Mouse (Mus musculus): ENCODE measurements at regions not wholly inside any gene's neighbourhood (a gene's known extent, or its start where the extent isn't known, plus 50 kb on each side); places are given as distances from the start of the nearest gene placed in this dataset.

GRCm38 (mm10) chr6:13305873-13306272 is 81.1 kb upstream of the Vwde start:
- Histone ChIP-seq H3K27ac (ENCODE audit: low read depth, low read length) (no peak overlapping the region), H3K9me3 (ENCODE audit: control insufficient read depth, low read length) (no peaks in the 10 kb centered on the region), H3K36me3 (ENCODE audit: control insufficient read depth, insufficient read depth, low read length) (no peaks in the 10 kb centered on the region), H3K9ac (ENCODE audit: low read depth, low read length) (no peak overlapping the region), H3K4me1 (replicated peaks; ENCODE audit: control insufficient read depth, insufficient read depth, low read length) (no peaks in the 10 kb centered on the region), H3K27me3 (ENCODE audit: control insufficient read depth, insufficient read depth, low read length) (no peaks in the 10 kb centered on the region), H3K4me3 (ENCODE audit: low read depth, low read length) (no peak overlapping the region), H3K4me2 (replicated peaks; ENCODE audit: low read depth, low read length) (no peak overlapping the region)
- DNase-seq (ENCODE audit: low spot score) (no peak), ATAC-seq (ENCODE audit: low FRiP score) (no peak)
- WGBS, result 90% methylated on average over 5 of the region's 5 CpGs

DNA sequence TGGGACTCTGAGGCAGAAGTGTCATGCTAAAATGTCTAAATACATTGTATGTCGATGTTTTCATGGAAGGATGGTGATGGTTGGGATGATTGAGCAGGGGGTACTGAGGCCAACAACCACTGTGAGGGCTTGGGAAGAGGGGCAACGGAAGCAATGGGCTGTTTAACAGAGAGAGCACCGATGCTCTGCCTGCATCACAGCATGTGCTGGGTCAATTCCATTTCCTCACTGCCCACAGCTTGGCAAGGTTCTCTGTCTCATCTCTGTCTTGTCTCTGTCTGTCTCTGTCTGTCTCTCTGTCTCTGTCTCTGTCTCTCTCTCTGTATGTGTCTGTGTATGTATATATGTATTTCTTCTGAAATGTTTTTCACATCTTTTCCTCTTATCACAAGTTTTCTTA is 73.4 kb upstream of the Vwde start:
- ATAC-seq (ENCODE audit: low FRiP score), result no peak
- H3K4me2 ChIP-seq (replicated peaks; ENCODE audit: low read depth, low read length), result no peak overlapping the region
- H3K9ac ChIP-seq (ENCODE audit: low read depth, low read length), result no peak overlapping the region
- 88% methylated on average over 3 of the region's 3 CpGs for WGBS
- no peak overlapping the region for H3K4me3 ChIP-seq (ENCODE audit: low read depth, low read length)
- H3K27ac ChIP-seq (ENCODE audit: low read depth, low read length), result no peak overlapping the region
- H3K9me3 ChIP-seq (ENCODE audit: control insufficient read depth, low read length), result no peaks in the 10 kb centered on the region
- DNase-seq (ENCODE audit: low spot score), result no peak
- no peaks in the 10 kb centered on the region for H3K27me3 ChIP-seq (ENCODE audit: control insufficient read depth, insufficient read depth, low read length)
- H3K36me3 ChIP-seq (ENCODE audit: control insufficient read depth, insufficient read depth, low read length), result no peaks in the 10 kb centered on the region
- H3K4me1 ChIP-seq (replicated peaks; ENCODE audit: control insufficient read depth, insufficient read depth, low read length), result no peaks in the 10 kb centered on the region

GRCm38 (mm10) chr6:13297110-13297509 is 72.3 kb upstream of the Vwde start:
- no peak overlapping the region for H3K27ac ChIP-seq (ENCODE audit: low read depth, low read length)
- no peaks in the 10 kb centered on the region for H3K36me3 ChIP-seq (ENCODE audit: control insufficient read depth, insufficient read depth, low read length)
- ATAC-seq (ENCODE audit: low FRiP score) (no peak), DNase-seq (ENCODE audit: low spot score) (no peak)
- H3K4me2 ChIP-seq (replicated peaks; ENCODE audit: low read depth, low read length), result no peak overlapping the region
- no peak overlapping the region for H3K9ac ChIP-seq (ENCODE audit: low read depth, low read length)
- no peaks in the 10 kb centered on the region for H3K9me3 ChIP-seq (ENCODE audit: control insufficient read depth, low read length)
- H3K27me3 ChIP-seq (ENCODE audit: control insufficient read depth, insufficient read depth, low read length), result no peaks in the 10 kb centered on the region
- no peaks in the 10 kb centered on the region for H3K4me1 ChIP-seq (replicated peaks; ENCODE audit: control insufficient read depth, insufficient read depth, low read length)
- WGBS, result 86% methylated on average over 3 of the region's 3 CpGs
- H3K4me3 ChIP-seq (ENCODE audit: low read depth, low read length), result no peak overlapping the region

GRCm38 (mm10) chr6:13296041-13296440 is 71.3 kb upstream of the Vwde start:
- WGBS, result 96% methylated on average over 2 of the region's 2 CpGs

DNA sequence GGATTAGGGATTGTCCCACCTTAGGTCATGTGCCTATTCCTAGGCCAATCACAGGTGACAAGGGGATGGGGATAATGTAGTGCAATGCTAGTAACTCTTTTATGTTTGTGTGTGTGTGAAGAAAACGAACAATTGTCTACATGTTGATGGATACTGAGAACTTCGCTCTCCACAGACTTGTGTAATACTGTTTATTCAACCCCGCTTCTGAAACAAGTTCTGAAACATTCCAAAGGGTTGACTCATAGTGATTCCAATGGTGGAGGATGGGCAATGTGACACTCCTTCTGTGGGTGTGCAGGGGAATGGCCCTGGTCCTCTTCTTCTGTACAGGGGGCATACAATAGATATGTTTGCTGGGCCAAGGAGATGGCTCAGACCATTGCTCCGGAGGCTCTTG is 69.6 kb upstream of the Vwde start:
- 81% methylated on average over 4 of the region's 4 CpGs for WGBS
- no peak overlapping the region for H3K9ac ChIP-seq (ENCODE audit: low read depth, low read length)
- ATAC-seq (ENCODE audit: low FRiP score), result no peak

More at GRCm38 (mm10) chr6:13296041-13296440, 71.3 kb upstream of the Vwde start:
- no peak overlapping the region for H3K27ac ChIP-seq (ENCODE audit: low read depth, low read length)
- ATAC-seq (ENCODE audit: low FRiP score) (no peak), DNase-seq (ENCODE audit: low spot score) (no peak)
- no peak overlapping the region for H3K4me2 ChIP-seq (replicated peaks; ENCODE audit: low read depth, low read length)
- H3K4me1 ChIP-seq (replicated peaks; ENCODE audit: control insufficient read depth, insufficient read depth, low read length), result no peaks in the 10 kb centered on the region
- no peak overlapping the region for H3K4me3 ChIP-seq (ENCODE audit: low read depth, low read length)
- no peaks in the 10 kb centered on the region for H3K27me3 ChIP-seq (ENCODE audit: control insufficient read depth, insufficient read depth, low read length)
- no peaks in the 10 kb centered on the region for H3K9me3 ChIP-seq (ENCODE audit: control insufficient read depth, low read length)
- no peaks in the 10 kb centered on the region for H3K36me3 ChIP-seq (ENCODE audit: control insufficient read depth, insufficient read depth, low read length)
- H3K9ac ChIP-seq (ENCODE audit: low read depth, low read length), result no peak overlapping the region

GRCm38 (mm10) chr6:13288500-13288899 is 63.7 kb upstream of the Vwde start:
- 81% methylated on average over 1 of the region's 1 CpGs for WGBS
- DNase-seq (ENCODE audit: low spot score), result no peak
- no peaks in the 10 kb centered on the region for H3K27me3 ChIP-seq (ENCODE audit: control insufficient read depth, insufficient read depth, low read length)
- no peak for ATAC-seq (ENCODE audit: low FRiP score)
- no peak overlapping the region for H3K4me3 ChIP-seq (ENCODE audit: low read depth, low read length)
- H3K4me2 ChIP-seq (replicated peaks; ENCODE audit: low read depth, low read length), result no peak overlapping the region
- no peaks in the 10 kb centered on the region for H3K9me3 ChIP-seq (ENCODE audit: control insufficient read depth, low read length)
- H3K36me3 ChIP-seq (ENCODE audit: control insufficient read depth, insufficient read depth, low read length), result no peaks in the 10 kb centered on the region
- no peak overlapping the region for H3K9ac ChIP-seq (ENCODE audit: low read depth, low read length)
- no peak overlapping the region for H3K27ac ChIP-seq (ENCODE audit: low read depth, low read length)
- no peaks in the 10 kb centered on the region for H3K4me1 ChIP-seq (replicated peaks; ENCODE audit: control insufficient read depth, insufficient read depth, low read length)

More for the DNA sequence above, 69.6 kb upstream of the Vwde start:
- no peak overlapping the region for H3K4me2 ChIP-seq (replicated peaks; ENCODE audit: low read depth, low read length)
- H3K36me3 ChIP-seq (ENCODE audit: control insufficient read depth, insufficient read depth, low read length), result no peaks in the 10 kb centered on the region
- DNase-seq (ENCODE audit: low spot score), result no peak
- no peaks in the 10 kb centered on the region for H3K9me3 ChIP-seq (ENCODE audit: control insufficient read depth, low read length)
- H3K4me3 ChIP-seq (ENCODE audit: low read depth, low read length), result no peak overlapping the region
- H3K27me3 ChIP-seq (ENCODE audit: control insufficient read depth, insufficient read depth, low read length), result no peaks in the 10 kb centered on the region
- no peak overlapping the region for H3K27ac ChIP-seq (ENCODE audit: low read depth, low read length)
- H3K4me1 ChIP-seq (replicated peaks; ENCODE audit: control insufficient read depth, insufficient read depth, low read length), result no peaks in the 10 kb centered on the region

DNA sequence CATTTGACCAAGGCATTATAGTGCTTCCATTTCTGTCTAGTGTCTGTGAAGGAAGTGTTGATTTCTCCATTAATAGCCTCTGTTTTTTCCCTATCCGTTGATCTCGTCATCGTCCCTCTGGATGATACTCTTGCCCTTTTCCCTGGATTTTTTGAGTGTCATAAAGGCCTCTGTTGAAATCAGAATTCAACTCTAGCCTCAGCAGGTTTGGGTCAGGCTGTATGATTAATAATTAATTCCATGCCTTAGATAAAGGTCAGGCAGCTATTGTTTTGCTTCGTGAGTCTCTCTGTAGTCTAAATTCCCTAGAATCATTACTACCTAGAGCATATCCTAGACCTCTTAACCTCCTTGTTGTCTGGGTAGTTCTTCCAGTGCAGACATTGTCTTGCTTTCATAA is 63.0 kb upstream of the Vwde start:
- Histone ChIP-seq H3K27me3 (ENCODE audit: control insufficient read depth, insufficient read depth, low read length) (no peaks in the 10 kb centered on the region), H3K4me1 (replicated peaks; ENCODE audit: control insufficient read depth, insufficient read depth, low read length) (no peaks in the 10 kb centered on the region), H3K27ac (ENCODE audit: low read depth, low read length) (no peak overlapping the region), H3K9me3 (ENCODE audit: control insufficient read depth, low read length) (no peaks in the 10 kb centered on the region), H3K4me3 (ENCODE audit: low read depth, low read length) (no peak overlapping the region), H3K36me3 (ENCODE audit: control insufficient read depth, insufficient read depth, low read length) (no peaks in the 10 kb centered on the region), H3K4me2 (replicated peaks; ENCODE audit: low read depth, low read length) (no peak overlapping the region), H3K9ac (ENCODE audit: low read depth, low read length) (no peak overlapping the region)
- no peak for ATAC-seq (ENCODE audit: low FRiP score)
- no peak for DNase-seq (ENCODE audit: low spot score)
- WGBS, result 73% methylated on average over 4 of the region's 4 CpGs

GRCm38 (mm10) chr6:13286542-13287273 is 61.9 kb upstream of the Vwde start:
- H3K4me1 ChIP-seq (replicated peaks; ENCODE audit: control insufficient read depth, insufficient read depth, low read length), result no peaks in the 10 kb centered on the region
- no peak overlapping the region for H3K4me2 ChIP-seq (replicated peaks; ENCODE audit: low read depth, low read length)
- no peaks in the 10 kb centered on the region for H3K27me3 ChIP-seq (ENCODE audit: control insufficient read depth, insufficient read depth, low read length)
- no peak overlapping the region for H3K4me3 ChIP-seq (ENCODE audit: low read depth, low read length)
- H3K36me3 ChIP-seq (ENCODE audit: control insufficient read depth, insufficient read depth, low read length), result no peaks in the 10 kb centered on the region
- ATAC-seq (ENCODE audit: low FRiP score), result peak; percentile 69
- no peaks in the 10 kb centered on the region for H3K9me3 ChIP-seq (ENCODE audit: control insufficient read depth, low read length)
- peak; percentile 19 for DNase-seq (ENCODE audit: low spot score)
- 48% methylated on average over 6 of the region's 6 CpGs for WGBS
- no peak overlapping the region for H3K27ac ChIP-seq (ENCODE audit: low read depth, low read length)
- H3K9ac ChIP-seq (ENCODE audit: low read depth, low read length), result no peak overlapping the region

GRCm38 (mm10) chr6:13280835-13281234 is 56.1 kb upstream of the Vwde start:
- Histone ChIP-seq H3K9ac (ENCODE audit: low read depth, low read length) (no peak overlapping the region), H3K4me2 (replicated peaks; ENCODE audit: low read depth, low read length) (no peak overlapping the region), H3K27me3 (ENCODE audit: control insufficient read depth, insufficient read depth, low read length) (no peaks in the 10 kb centered on the region), H3K4me1 (replicated peaks; ENCODE audit: control insufficient read depth, insufficient read depth, low read length) (no peaks in the 10 kb centered on the region), H3K36me3 (ENCODE audit: control insufficient read depth, insufficient read depth, low read length) (no peaks in the 10 kb centered on the region), H3K9me3 (ENCODE audit: control insufficient read depth, low read length) (no peaks in the 10 kb centered on the region), H3K4me3 (ENCODE audit: low read depth, low read length) (no peak overlapping the region), H3K27ac (ENCODE audit: low read depth, low read length) (no peak overlapping the region)
- ATAC-seq (ENCODE audit: low FRiP score), result no peak; the same call in 1 of the 2 replicates
- WGBS, result 4% methylated on average over 3 of the region's 3 CpGs
- peak; percentile 79 for DNase-seq (ENCODE audit: low spot score)
